Mouse (Mus musculus) layer of hippocampus, postnatal 25 days (tissue): ENCODE data around the gene Ly6c2. TPM values are rescaled to one million over a fixed set of nuclear protein-coding genes. Genes with fewer than 3 reads are reported as not detected.
A peak's percentile ranks its signal among the peaks of the same experiment; 100 is the strongest.
"Not testable (repeated sequence)": the region's sequence is repeated elsewhere in the genome, so short reads cannot be mapped to it uniquely, and the experiment has no call there.

ENCODE experiments used
- DNase-seq, 2 experiments: peaks; one replicate each; pipeline ENCODE4 v3.0.0; 2022; ENCODE audit warnings: mixed read lengths in 2 of 2, low spot score in 1 of 2; ENCODE audit errors: extremely low spot score in 1 of 2
- total RNA-seq, 2 experiments: library from RNA; stranded (reverse); gene quantifications; 2 replicates each; pipeline ENCODE4 v1.2.3; 2021

The Ly6c2 gene
- 1 to 10 TPM; 1.7 to 4.5 TPM for total RNA-seq

- not testable (repeated sequence) for DNase-seq
Observed at GRCm38 (mm10) chr15:75111861-75112630, at the start of gene Ly6c2. Gene Ly6c2, minus strand, starts transcription at chr15:75111970.

GRCm38 (mm10) chr15:75157646-75158045 is 45.9 kb upstream of the Ly6c2 start:
- no peak for DNase-seq

- no peak for DNase-seq
Observed at GRCm38 (mm10) chr15:75154940-75155339, 43.2 kb upstream of the Ly6c2 start, which contains the start of gene Ly6g. Gene Ly6g, plus strand, starts transcription at chr15:75155240.

- DNase-seq = no peak
Observed at GRCm38 (mm10) chr15:75153087-75153486, 41.3 kb upstream of the Ly6c2 start.

- peak in 1 of 2 experiments; percentile 3 for DNase-seq
Observed at GRCm38 (mm10) chr15:75143735-75144134, 32.0 kb upstream of the Ly6c2 start.

GRCm38 (mm10) chr15:75141812-75142360 is 30.1 kb upstream of the Ly6c2 start:
- peak in 1 of 2 experiments; percentile 38 for DNase-seq

GRCm38 (mm10) chr15:75137739-75138138 is 26.0 kb upstream of the Ly6c2 start:
- not testable (repeated sequence) for DNase-seq

GRCm38 (mm10) chr15:75135090-75135783 is 23.5 kb upstream of the Ly6c2 start:
- DNase-seq = not testable (repeated sequence)

GRCm38 (mm10) chr15:75132346-75132745 is 20.6 kb upstream of the Ly6c2 start:
- DNase-seq = not testable (repeated sequence)

- DNase-seq = peak in 1 of 2 experiments; percentile 3
Observed at GRCm38 (mm10) chr15:75120066-75120465, 8.3 kb upstream of the Ly6c2 start.

- DNase-seq = peak in 1 of 2 experiments; percentile 49
Observed at GRCm38 (mm10) chr15:75118742-75119141, 7.0 kb upstream of the Ly6c2 start.

GRCm38 (mm10) chr15:75117481-75117880 is 5.7 kb upstream of the Ly6c2 start:
- DNase-seq = not testable (repeated sequence)

GRCm38 (mm10) chr15:75116525-75116924 is 4.8 kb upstream of the Ly6c2 start:
- DNase-seq = no peak

GRCm38 (mm10) chr15:75110424-75110823 is 1.3 kb downstream of the Ly6c2 start:
- DNase-seq = not testable (repeated sequence)

GRCm38 (mm10) chr15:75099261-75099660 is 12.5 kb downstream of the Ly6c2 start:
- no peak for DNase-seq

GRCm38 (mm10) chr15:75088041-75088440 is 23.7 kb downstream of the Ly6c2 start:
- not testable (repeated sequence) for DNase-seq

GRCm38 (mm10) chr15:75069965-75070364 is 41.8 kb downstream of the Ly6c2 start:
- DNase-seq = no peak

- peak; percentile 24 to 75 for DNase-seq
Observed at GRCm38 (mm10) chr15:75062030-75062574, 49.7 kb downstream of the Ly6c2 start.

- peak; percentile 22 to 39 for DNase-seq
Observed at GRCm38 (mm10) chr15:75060505-75060904, 51.3 kb downstream of the Ly6c2 start.
